Mouse (Mus musculus): Measurements from ENCODE around the gene Olfr1200.

The Olfr1200 gene

GRCm38 (mm10) chr2:88770388-88770787 is at the start of gene Olfr1200:
TSS of gene Olfr1200 (minus strand) at chr2:88770488.
- DNase-seq, result no peak

DNA sequence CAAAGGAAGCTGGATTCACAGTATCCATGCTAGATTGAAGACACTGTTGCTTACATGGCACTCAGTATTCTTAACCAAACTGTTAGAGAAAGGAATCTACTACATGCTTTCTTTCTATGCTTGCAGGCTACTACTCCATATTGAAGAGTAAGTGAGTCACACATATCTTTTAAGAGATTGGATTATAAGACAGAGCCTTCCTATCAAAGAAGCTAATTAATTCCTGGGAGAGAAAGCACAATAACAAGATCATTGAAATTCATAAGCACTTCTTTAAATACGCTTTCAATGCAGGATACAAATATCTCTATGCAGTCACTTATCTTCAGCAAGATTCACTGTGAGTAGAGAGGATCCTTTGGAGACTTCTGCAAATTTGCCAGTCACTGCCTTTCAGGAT is 43.9 kb upstream of the Olfr1200 start, which contains the start of gene Olfr1202:
Gene Olfr1202, plus strand, starts transcription at position 301 of the 400 bp plus-strand sequence.
- no peak for DNase-seq

GRCm38 (mm10) chr2:88792736-88793135 is 22.4 kb upstream of the Olfr1200 start, which contains the start of gene Olfr1201:
TSS of gene Olfr1201 (plus strand) at chr2:88793036.
- DNase-seq, result no peak

DNA sequence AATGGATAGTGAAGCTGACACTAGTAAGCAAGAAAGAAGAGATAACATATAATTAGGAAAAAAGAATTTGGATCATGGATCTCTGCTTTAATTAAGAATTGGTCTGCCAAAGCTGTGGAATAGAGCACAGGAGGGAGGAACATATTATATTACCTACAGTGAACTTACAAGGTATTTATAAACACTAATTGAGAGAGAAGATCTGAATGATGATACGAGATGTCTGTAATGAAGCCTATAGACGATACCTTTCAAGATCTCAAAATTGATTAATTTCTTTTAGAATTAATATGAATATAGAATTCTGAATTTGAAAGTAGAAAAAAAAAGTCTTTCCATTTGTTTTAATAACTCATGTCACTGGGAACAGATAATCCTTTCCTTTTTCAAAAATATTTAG is 9.9 kb downstream of the Olfr1200 start, which contains the start of gene Olfr1199:
Gene Olfr1199, minus strand, starts transcription at position 101 of the 400 bp plus-strand sequence.
- no peak for DNase-seq

- DNase-seq, result no peak
Measured at GRCm38 (mm10) chr2:88751270-88751669, 19.0 kb downstream of the Olfr1200 start, which contains the start of gene Olfr1198. TSS of gene Olfr1198 (minus strand) at chr2:88751370.

GRCm38 (mm10) chr2:88743379-88743778 is 26.9 kb downstream of the Olfr1200 start:
- DNase-seq, result no peak

DNA sequence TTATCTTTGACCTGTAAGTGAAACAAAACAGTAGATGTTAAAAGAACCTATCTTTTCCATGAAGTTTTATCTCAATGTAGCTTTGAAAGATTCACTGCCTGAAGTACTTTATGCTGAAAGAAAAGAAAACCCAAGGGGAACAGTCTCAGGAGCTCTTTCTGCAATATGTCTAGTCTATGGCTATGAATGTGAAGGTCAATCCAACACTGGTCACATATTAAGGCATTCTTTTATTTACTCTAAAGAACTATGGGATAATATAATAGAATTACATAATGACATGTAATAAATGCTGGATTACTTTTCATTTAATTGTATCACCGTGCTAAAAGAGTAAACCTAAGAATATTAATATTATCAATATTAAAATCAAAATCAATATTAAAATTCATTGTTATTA is 38.0 kb downstream of the Olfr1200 start, which contains the start of gene Olfr1197:
Gene Olfr1197, minus strand, starts transcription at position 101 of the 400 bp plus-strand sequence.
- no peak for DNase-seq

All from kidney, postnatal 10 days (tissue).